ENCODE assay signal across 8 mouse cellular contexts in the genomic region with DNA sequence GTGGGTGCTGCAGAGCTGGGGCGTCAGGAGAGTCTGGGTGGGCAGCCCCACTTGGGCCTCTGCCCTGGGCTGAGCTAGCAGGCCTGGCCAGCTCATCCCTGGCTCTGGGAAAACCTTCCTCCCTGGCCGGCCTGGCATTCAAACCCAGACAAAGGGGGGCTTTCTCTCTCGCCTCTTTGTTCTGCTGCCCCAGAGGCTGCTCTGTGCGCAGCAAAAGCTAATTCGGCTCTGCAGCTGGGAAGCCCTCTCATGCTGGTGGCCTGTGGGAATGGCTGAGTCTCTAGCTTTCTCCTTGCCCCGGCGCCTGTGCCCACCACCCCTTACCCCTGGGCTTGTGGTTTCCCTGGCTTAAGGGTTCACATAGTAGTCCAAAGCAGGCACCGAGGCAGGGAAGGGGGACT. TPM values are rescaled to one million over a fixed set of nuclear protein-coding genes. Genes with fewer than 3 reads are reported as not detected.
DNase-seq lines count a peak whose midpoint lies in the region; ATAC-seq and TF ChIP-seq lines count a peak whose summit lies in the region.

No protein-coding gene starts in this region.

- peaks cover 96% of the 10 kb centered on the region for H3K4me1 ChIP-seq in liver, embryonic 13.5 days (replicated peaks)
- peaks cover 37% of the 10 kb centered on the region for H3K4me1 ChIP-seq in stomach, postnatal 0 days (replicated peaks; ENCODE audit: control insufficient read depth, insufficient read depth)
- peaks cover 74% of the 10 kb centered on the region for H3K4me1 ChIP-seq in thymus, adult 2 months (replicated peaks; ENCODE audit: control insufficient read depth, insufficient read depth, low read length)

- peak; percentile 69 for DNase-seq in embryo, embryonic 10 days (ENCODE audit: low spot score)
- DNase-seq in embryo, embryonic 9.5 days (ENCODE audit: extremely low spot score): no peak
- DNase-seq in right cerebral cortex, adult 18-20 months: peak; percentile 42
- DNase-seq in right cerebral cortex, postnatal 36 days (ENCODE audit: low spot score in 2 of 2): no peak
- no peak for DNase-seq in liver, embryonic 13.5 days
- peak; percentile 25 for DNase-seq in stomach, postnatal 0 days (ENCODE audit: low spot score)
- no peak for DNase-seq in thymus, adult 2 months
- DNase-seq in thymus, postnatal 0 days (ENCODE audit: low spot score): no peak

- peaks cover 68% of the 10 kb centered on the region for H3K36me3 ChIP-seq in liver, embryonic 13.5 days
- peaks cover 12% of the 10 kb centered on the region for H3K36me3 ChIP-seq in stomach, postnatal 0 days (ENCODE audit: control insufficient read depth, insufficient read depth, low read length)
- no peaks in the 10 kb centered on the region; the same call in 1 of the 2 replicates for H3K36me3 ChIP-seq in thymus, adult 2 months (ENCODE audit: control insufficient read depth, insufficient read depth, low read length)

- no peak for TF ChIP-seq CTCF in stomach, postnatal 0 days (IDR thresholded peaks at IDR 0.05; ENCODE audit: low read depth)
- no peak for TF ChIP-seq CTCF in thymus, adult 2 months (IDR thresholded peaks at IDR 0.05; ENCODE audit: borderline replicate concordance, control insufficient read depth, extremely low read depth, insufficient read depth, low read length, poor library complexity)

- no peaks in the 10 kb centered on the region for H3K9me3 ChIP-seq in liver, embryonic 13.5 days (replicated peaks)
- H3K9me3 ChIP-seq in stomach, postnatal 0 days (ENCODE audit: control insufficient read depth, low read length): no peaks in the 10 kb centered on the region

- TF ChIP-seq POLR2A in thymus, adult 2 months (IDR thresholded peaks at IDR 0.05; ENCODE audit: control insufficient read depth, extremely low read depth, insufficient read depth, low read length, poor library complexity): no peak

- no peak overlapping the region for H3K9ac ChIP-seq in liver, embryonic 13.5 days
- H3K9ac ChIP-seq in stomach, postnatal 0 days (ENCODE audit: low read length): peak overlapping the region; percentile 51

- peak overlapping the region; percentile 98 for H3K27ac ChIP-seq in liver, embryonic 13.5 days
- H3K27ac ChIP-seq in stomach, postnatal 0 days (replicated peaks): peak overlapping the region; percentile 100
- no peak overlapping the region for H3K27ac ChIP-seq in thymus, adult 2 months (ENCODE audit: control insufficient read depth, insufficient read depth, low read length)

- TF ChIP-seq EP300 in stomach, postnatal 0 days (optimal IDR thresholded peaks at IDR 0.05): no peak

- no peaks in the 10 kb centered on the region for H3K27me3 ChIP-seq in liver, embryonic 13.5 days
- no peaks in the 10 kb centered on the region for H3K27me3 ChIP-seq in stomach, postnatal 0 days (ENCODE audit: control insufficient read depth, insufficient read depth, low read length)
- H3K27me3 ChIP-seq in thymus, adult 2 months (ENCODE audit: control insufficient read depth, insufficient read depth, low read length): no peaks in the 10 kb centered on the region

- ATAC-seq in liver, embryonic 13.5 days (ENCODE audit: low read depth): no peak
- ATAC-seq in stomach, postnatal 0 days (ENCODE audit: low FRiP score, low TSS enrichment): no peak

- H3K4me2 ChIP-seq in liver, embryonic 13.5 days: peak overlapping the region; percentile 91; the same call in 1 of the 2 replicates
- peak overlapping the region; percentile 23; the same call in 1 of the 2 replicates for H3K4me2 ChIP-seq in stomach, postnatal 0 days (replicated peaks; ENCODE audit: low read depth)

- H3K4me3 ChIP-seq in liver, embryonic 13.5 days (replicated peaks): no peak overlapping the region
- H3K4me3 ChIP-seq in stomach, postnatal 0 days (ENCODE audit: low read depth, low read length): no peak overlapping the region
- H3K4me3 ChIP-seq in thymus, adult 2 months (ENCODE audit: control insufficient read depth, insufficient read depth, low read length): no peak overlapping the region

- WGBS in liver, embryonic 13.5 days (ENCODE audit: insufficient replicate concordance): 86% methylated on average over 8 of the region's 8 CpGs
- WGBS in stomach, postnatal 0 days: 71% methylated on average over 8 of the region's 8 CpGs
- WGBS in thymus, adult 2 months: 89% methylated on average over 8 of the region's 8 CpGs

RNA-seq across cellular contexts. Expression of gene Trim8, which starts 5.7 kb away (rescaled TPM):
- 9.1 and 9.2 TPM in 2 replicates for polyA plus RNA-seq in liver, embryonic 13.5 days (2015; fragmentation: Nextera tagmentation; extraction: Ambion mirVana)
- polyA plus RNA-seq in stomach, postnatal 0 days (2015; fragmentation: Nextera tagmentation; extraction: Ambion mirVana): 15.1 and 16.4 TPM in 2 replicates
- 57.9 and 78.2 TPM in 2 replicates for polyA plus RNA-seq in thymus, adult 2 months (2012; rRNA removed)
- 20.4 and 23.6 TPM in 2 replicates for polyA plus RNA-seq in thymus, postnatal 0 days (2015; fragmentation: Nextera tagmentation; extraction: Ambion mirVana)

Comparison
In these comparisons a context has a peak if more than half of its experiments do, and no peak if none do; other contexts are left out.
1. DNase-seq: peak in embryo, embryonic 10 days (single experiment), right cerebral cortex, adult 18-20 months (single experiment) and stomach, postnatal 0 days (single experiment); none in embryo, embryonic 9.5 days (single experiment), right cerebral cortex, postnatal 36 days (0 of 2), liver, embryonic 13.5 days (single experiment), thymus, adult 2 months (single experiment) and thymus, postnatal 0 days (single experiment).